Mouse (Mus musculus) kidney, adult 2 months (tissue): ENCODE data around the gene Gucy1a1.

Source experiments
- CTCF ChIP-seq: fragments of 200-500 bp; conservative IDR thresholded peaks from 2 replicates; pipeline ENCODE4 v1.5.1; 2011; ENCODE audit warnings: low read depth, mild to moderate bottlenecking, control low read depth, low read length, moderate library complexity, mixed read lengths; ENCODE audit not compliant: insufficient read depth, insufficient read length
- POLR2A ChIP-seq: fragments of 200-500 bp; IDR thresholded peaks from one replicate; pipeline ENCODE4 v1.6.1; 2011; ENCODE audit warnings: low read depth, low read length, control low read depth

GRCm38 (mm10) chr3:82140781-82141180, 4.8 kb downstream of the Gucy1a1 start:
- TF ChIP-seq CTCF (no peak), POLR2A (no peak)
